Mouse (Mus musculus) CH12.LX (cell line): ENCODE results near the gene Hmmr.

Experiments
- CTCF ChIP-seq, 2 experiments: IDR thresholded peaks in 1 of 2; conservative IDR thresholded peaks in 1 of 2; 2 replicates each; pipeline ENCODE4 v1.5.1; 2011 to 2012; ENCODE audit warnings: low read depth in 2 of 2, low read length in 2 of 2, improper control_type of control experiment in 1 of 2, inconsistent platforms in 1 of 2, mild to moderate bottlenecking in 1 of 2, moderate library complexity in 1 of 2
- NELFE ChIP-seq: IDR thresholded peaks from 2 replicates; pipeline ENCODE4 v1.6.1; 2011; ENCODE audit warnings: low read depth, low read length, improper control_type of control experiment
- POLR2A ChIP-seq: IDR thresholded peaks from 2 replicates; pipeline ENCODE4 v1.6.1; 2011; ENCODE audit warnings: low read depth, mild to moderate bottlenecking, improper control_type of control experiment, low read length

- no peak for TF ChIP-seq POLR2A
- TF ChIP-seq CTCF (conservative IDR thresholded peaks at IDR 0.05 in 1 of 2, IDR thresholded peaks at IDR 0.05 in 1 of 2; ENCODE audit: low read depth in 2 of 2, low read length in 2 of 2) = peak in 1 of 2 experiments; percentile 36; a peak in 2 of 4 replicates
- no peak for TF ChIP-seq NELFE
These were observed 56.1 kb downstream of the Hmmr start for GRCm38 (mm10) chr11:40677169-40677568.
